Comparison of ENCODE assay signal across 15 mouse cellular contexts in the genomic region with DNA sequence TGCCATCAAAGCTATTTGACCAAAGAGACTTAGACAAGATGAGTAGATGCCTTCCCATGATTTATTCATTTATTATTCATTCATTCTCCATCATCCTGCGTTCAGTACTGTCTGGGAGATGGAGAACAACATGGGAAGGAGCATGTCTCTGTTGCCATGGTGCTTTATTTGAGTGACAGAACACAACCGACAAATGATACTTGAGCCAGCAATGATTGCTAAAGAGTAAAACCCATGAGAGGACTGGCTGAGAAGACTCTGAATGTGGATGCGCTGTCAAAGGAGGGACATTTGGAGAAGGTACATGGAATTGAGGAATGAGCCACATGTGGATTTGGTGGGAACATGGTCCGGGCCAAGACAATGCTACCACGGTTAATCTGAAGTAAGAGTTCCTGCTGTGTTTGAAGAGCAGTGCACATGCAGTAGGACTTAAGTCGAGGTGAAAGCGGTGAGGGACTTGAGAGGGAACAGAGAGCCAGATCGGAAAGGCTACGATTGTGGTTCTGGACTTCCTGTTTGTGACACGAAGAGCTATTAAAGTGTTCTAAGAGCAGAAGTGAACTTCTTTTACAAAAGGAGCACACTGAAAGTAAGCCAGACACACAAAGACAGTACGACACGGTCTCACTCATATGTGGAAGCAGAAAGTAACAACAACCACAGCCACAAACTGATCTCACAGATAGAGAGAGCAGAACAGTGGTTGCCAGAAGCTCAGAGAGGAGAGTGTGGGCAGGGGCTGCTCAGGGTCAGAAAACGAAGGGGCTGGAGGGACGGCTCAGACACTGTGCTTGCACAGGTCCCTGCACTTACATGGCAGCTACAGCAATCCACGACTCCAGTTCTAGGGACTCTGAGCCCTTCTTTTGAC. TPM values are rescaled to one million over a fixed set of nuclear protein-coding genes. Genes with fewer than 3 reads are reported as not detected.
DNase-seq lines count a peak whose midpoint lies in the region; ATAC-seq and TF ChIP-seq lines count a peak whose summit lies in the region.
"Had no signal": no experiment of that assay in that cellular context is flagged by ENCODE, and none has a peak within 500 bp of the region (broad histone marks: within the 10 kb centered on the region; RNA-seq: fewer than 3 reads in every experiment).

No protein-coding gene starts in this region.

- no peak overlapping the region for H3K9ac ChIP-seq in intestine, postnatal 0 days (ENCODE audit: low read depth, low read length)
- H3K9ac ChIP-seq: liver, embryonic 14.5 days; midbrain, embryonic 13.5 days; neural tube, embryonic 12.5 days had no signal

- no peak overlapping the region for H3K27ac ChIP-seq in kidney, adult 2 months (ENCODE audit: insufficient read depth, low read depth, low read length)
- no peak overlapping the region for H3K27ac ChIP-seq in intestine, postnatal 0 days (ENCODE audit: low read depth, low read length)
- H3K27ac ChIP-seq: liver, embryonic 14.5 days; midbrain, embryonic 13.5 days; neural tube, embryonic 12.5 days had no signal

- H3K4me1 ChIP-seq in kidney, adult 2 months (ENCODE audit: control insufficient read depth, insufficient read depth, low read length) = no peaks in the 10 kb centered on the region
- H3K4me1 ChIP-seq in megakaryocyte, embryonic 14.5 days = peaks cover 68% of the 10 kb centered on the region
- peaks cover 6% of the 10 kb centered on the region for H3K4me1 ChIP-seq in intestine, postnatal 0 days (replicated peaks; ENCODE audit: control insufficient read depth, insufficient read depth, low read length)
- H3K4me1 ChIP-seq: midbrain, embryonic 13.5 days; neural tube, embryonic 12.5 days had no signal

- TF ChIP-seq CTCF in kidney, adult 2 months (conservative IDR thresholded peaks at IDR 0.05; ENCODE audit: insufficient read depth, insufficient read length, low read depth, low read length) = no peak
- no peak for TF ChIP-seq CTCF in intestine, postnatal 0 days (IDR thresholded peaks at IDR 0.05; ENCODE audit: low read depth)

- no peak for TF ChIP-seq POLR2A in kidney, adult 2 months (IDR thresholded peaks at IDR 0.05; ENCODE audit: low read depth, low read length)

- H3K36me3 ChIP-seq in kidney, adult 2 months (ENCODE audit: control insufficient read depth, insufficient read depth, low read length) = no peaks in the 10 kb centered on the region
- H3K36me3 ChIP-seq in megakaryocyte, embryonic 14.5 days (replicated peaks; ENCODE audit: low read length) = no peaks in the 10 kb centered on the region
- H3K36me3 ChIP-seq in intestine, postnatal 0 days (ENCODE audit: control insufficient read depth, insufficient read depth) = no peaks in the 10 kb centered on the region
- H3K36me3 ChIP-seq: midbrain, embryonic 13.5 days; neural tube, embryonic 12.5 days had no signal

- H3K27me3 ChIP-seq in kidney, adult 2 months (replicated peaks; ENCODE audit: control insufficient read depth, insufficient read depth, low read length) = no peaks in the 10 kb centered on the region
- peaks cover 4% of the 10 kb centered on the region for H3K27me3 ChIP-seq in megakaryocyte, embryonic 14.5 days (replicated peaks)
- H3K27me3 ChIP-seq in intestine, postnatal 0 days (replicated peaks; ENCODE audit: control insufficient read depth, insufficient read depth, low read length) = no peaks in the 10 kb centered on the region
- H3K27me3 ChIP-seq: midbrain, embryonic 13.5 days; neural tube, embryonic 12.5 days had no signal

- no peaks in the 10 kb centered on the region for H3K9me3 ChIP-seq in megakaryocyte, embryonic 14.5 days
- H3K9me3 ChIP-seq in intestine, postnatal 0 days (ENCODE audit: control insufficient read depth) = no peaks in the 10 kb centered on the region
- H3K9me3 ChIP-seq: midbrain, embryonic 13.5 days; neural tube, embryonic 12.5 days had no signal

- DNase-seq in kidney, adult 2 months = peak; percentile 13
- no peak for DNase-seq in kidney, adult 11 months
- DNase-seq in A20 (ENCODE audit: low read depth, low spot score) = peak; percentile 80
- no peak for DNase-seq in ovary, postnatal 10 days (ENCODE audit: low spot score)
- DNase-seq in testis, postnatal 10 days (ENCODE audit: low spot score) = no peak
- DNase-seq: cerebellum, adult 9-10 months; heart, adult 18-20 months; kidney, adult 18-20 months; kidney, postnatal 4 days had no signal

- 80% methylated on average over 15 of the region's 15 CpGs for WGBS in kidney, adult 2 months
- WGBS in intestine, postnatal 0 days = 85% methylated on average over 15 of the region's 15 CpGs

- peak; percentile 83 for ATAC-seq in granulocyte monocyte progenitor cell, adult 5-6 weeks (replicated peaks; ENCODE audit: poor library complexity, severe bottlenecking)
- no peak for ATAC-seq in intestine, postnatal 0 days
- ATAC-seq: midbrain, embryonic 13.5 days had no signal

- H3K4me3 ChIP-seq in kidney, adult 2 months (ENCODE audit: insufficient read depth, low read depth, low read length) = no peak overlapping the region
- H3K4me3 ChIP-seq in megakaryocyte, embryonic 14.5 days (replicated peaks) = peak overlapping the region; percentile 84
- H3K4me3 ChIP-seq in intestine, postnatal 0 days (ENCODE audit: low read depth, low read length) = no peak overlapping the region
- H3K4me3 ChIP-seq: midbrain, embryonic 13.5 days; neural tube, embryonic 12.5 days had no signal

- H3K4me2 ChIP-seq in intestine, postnatal 0 days (replicated peaks; ENCODE audit: low read depth) = no peak overlapping the region
- H3K4me2 ChIP-seq: midbrain, embryonic 13.5 days; neural tube, embryonic 12.5 days had no signal

RNA-seq across cellular contexts. Expression of a gene that starts 14.3 kb away (rescaled TPM):
- polyA plus RNA-seq in kidney, adult 2 months (2012; rRNA removed) = 42.1 and 43.3 TPM in 2 replicates
- 133 and 140 TPM in 2 replicates for total RNA-seq in granulocyte monocyte progenitor cell, adult 5-6 weeks (2014; fragmentation: Nextera tagmentation)
- total RNA-seq in granulocyte monocyte progenitor cell, adult 5-6 weeks (2017) = 139 and 153 TPM in 2 replicates
- polyA plus RNA-seq in megakaryocyte, embryonic 14.5 days (2012; ENCODE audit: insufficient read depth, low replicate concordance) = 1.1 and 9.0 TPM in 2 replicates
- polyA plus RNA-seq in intestine, postnatal 0 days (2015; fragmentation: Nextera tagmentation; extraction: Ambion mirVana) = 22.7 and 23.6 TPM in 2 replicates

Comparison
In these comparisons a context has a peak if more than half of its experiments do, and no peak if none do; other contexts are left out.
1. DNase-seq: peak in kidney, adult 2 months (single experiment) and A20 (single experiment); none in kidney, adult 11 months (single experiment), ovary, postnatal 10 days (single experiment) and testis, postnatal 10 days (single experiment).